Mouse (Mus musculus) B cell, adult (primary cell): ENCODE results near the gene Gm20747. TPM values are rescaled to one million over a fixed set of nuclear protein-coding genes. Genes with fewer than 3 reads are reported as not detected.

Source experiments
- total RNA-seq: library from RNA; stranded (reverse); gene quantifications from 4 replicates; pipeline ENCODE4 v1.2.4, GENCODE M21; 2023; ENCODE audit not compliant: inconsistent age

Gm20747 gene
- total RNA-seq: not detected in 4 replicates

GRCm38 (mm10) chrY:53418191-53418590, at the start of gene Gm20747:
TSS of gene Gm20747 (minus strand) at chrY:53418291.

